Mouse (Mus musculus) midbrain, embryonic 16.5 days (tissue): ENCODE results near the gene Eya2. TPM values are rescaled to one million over a fixed set of nuclear protein-coding genes. Genes with fewer than 3 reads are reported as not detected.

ENCODE experiments used
- ATAC-seq: fragments of 200-750 bp; cut with Nextera tagmentation; 2 replicates; pipeline ENCODE4 v1.8.0; 2017; ENCODE audit warnings: moderate TSS enrichment
- H3K27ac ChIP-seq: fragments of 300-500 bp; sonication (generic); 2 replicates; pipeline ENCODE4 v1.5.1; 2014; ENCODE audit warnings: mild to moderate bottlenecking, low read length, mixed read lengths
- H3K27me3 ChIP-seq: fragments of 300-500 bp; sonication (generic); 2 replicates; pipeline ENCODE4 v1.6.1; 2014; ENCODE audit warnings: low read depth, low read length, mixed read lengths; ENCODE audit not compliant: control insufficient read depth, insufficient read depth
- H3K36me3 ChIP-seq: fragments of 300-500 bp; sonication (generic); 2 replicates; pipeline ENCODE4 v1.6.1; 2014; ENCODE audit warnings: mild to moderate bottlenecking, low read length, moderate library complexity, mixed read lengths; ENCODE audit not compliant: control insufficient read depth, insufficient read depth
- H3K4me1 ChIP-seq: fragments of 300-500 bp; sonication (generic); 2 replicates; pipeline ENCODE4 v1.6.1; 2014; ENCODE audit warnings: mild to moderate bottlenecking, low read length, mixed read lengths; ENCODE audit not compliant: control insufficient read depth, insufficient read depth
- H3K4me2 ChIP-seq: fragments of 300-500 bp; sonication (generic); 2 replicates; pipeline ENCODE4 v1.6.1; 2014; ENCODE audit warnings: mild to moderate bottlenecking, low read length, mixed read lengths
- H3K4me3 ChIP-seq: fragments of 300-500 bp; sonication (generic); 2 replicates; pipeline ENCODE4 v1.5.1; 2014; ENCODE audit warnings: low read depth, mild to moderate bottlenecking, low read length, moderate library complexity, mixed read lengths
- H3K9ac ChIP-seq: fragments of 300-500 bp; sonication (generic); 2 replicates; pipeline ENCODE4 v1.6.1; 2014; ENCODE audit warnings: low read depth, low read length, mixed read lengths
- H3K9me3 ChIP-seq: fragments of 300-500 bp; sonication (generic); replicated peaks from 2 replicates; pipeline ENCODE4 v1.6.1; 2014; ENCODE audit warnings: mild to moderate bottlenecking, low read length, mixed read lengths; ENCODE audit not compliant: control insufficient read depth, poor library complexity, severe bottlenecking
- WGBS: fragments of 180-500 bp; shearing (Covaris S2); extraction: QIAGEN DNeasy Blood & Tissue Kit; methylation state at CpG from one replicate; pipeline ENCODE4 v1.1.7; 2014; 5-methylcytosine and 5-hydroxymethylcytosine counted together
- polyA plus RNA-seq: library from polyadenylated mRNA; unstranded; fragments of >200 nt; fragmentation: Nextera tagmentation; extraction: Ambion mirVana; gene quantifications from 2 replicates; pipeline ENCODE4 v1.2.1, GENCODE M21; 2015

Gene Eya2
- polyA plus RNA-seq, 1 experiment from 2014 or later, result 3.6 TPM

DNA sequence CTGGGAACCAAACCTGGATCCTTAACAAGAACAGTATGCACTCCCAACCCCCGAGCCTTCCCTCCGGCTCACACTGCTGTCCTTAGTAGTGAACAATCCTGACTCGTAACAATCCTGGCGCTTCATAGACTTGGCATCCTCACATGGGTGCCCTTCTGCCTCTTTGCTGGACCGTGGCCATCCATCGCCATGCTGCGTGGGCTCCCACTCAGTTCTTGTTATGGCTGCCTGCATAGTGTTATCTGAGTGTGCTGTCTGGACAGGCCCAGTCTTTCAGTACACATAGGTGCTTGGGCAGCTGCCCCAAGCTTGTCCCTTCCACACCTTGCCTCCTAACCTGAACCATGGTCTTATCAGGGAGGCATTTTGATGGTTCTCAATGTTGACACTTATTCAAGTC is 68.4 kb downstream of the Eya2 start:
- Histone ChIP-seq H3K27me3 (no peaks in the 10 kb centered on the region), H3K4me1 (no peaks in the 10 kb centered on the region), H3K4me3 (no peak overlapping the region), H3K9me3 (no peaks in the 10 kb centered on the region), H3K27ac (no peak overlapping the region), H3K9ac (no peak overlapping the region), H3K4me2 (no peak overlapping the region), H3K36me3 (no peaks in the 10 kb centered on the region)
- WGBS, result 88% methylated on average over 7 of the region's 7 CpGs
- ATAC-seq, result no peak

DNA sequence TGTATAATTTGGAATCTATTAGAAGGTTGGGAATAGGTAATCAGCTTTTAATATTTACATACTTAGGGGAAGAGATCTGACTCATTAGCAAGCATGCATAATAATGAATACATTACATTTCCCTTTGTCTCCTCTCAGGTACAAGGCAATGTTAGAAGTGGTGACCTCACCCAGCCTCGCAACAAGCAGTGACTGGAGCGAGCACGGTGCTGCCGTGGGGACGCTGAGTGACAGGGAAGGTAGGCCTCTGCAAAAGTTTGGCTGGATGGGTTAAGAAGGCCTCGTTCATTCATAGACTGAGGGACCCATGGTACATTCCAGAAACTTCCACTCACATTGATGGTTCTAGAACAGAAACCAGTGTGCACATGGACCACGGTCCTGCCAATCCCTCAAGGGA is 69.8 kb downstream of the Eya2 start:
- no peak for ATAC-seq

DNA sequence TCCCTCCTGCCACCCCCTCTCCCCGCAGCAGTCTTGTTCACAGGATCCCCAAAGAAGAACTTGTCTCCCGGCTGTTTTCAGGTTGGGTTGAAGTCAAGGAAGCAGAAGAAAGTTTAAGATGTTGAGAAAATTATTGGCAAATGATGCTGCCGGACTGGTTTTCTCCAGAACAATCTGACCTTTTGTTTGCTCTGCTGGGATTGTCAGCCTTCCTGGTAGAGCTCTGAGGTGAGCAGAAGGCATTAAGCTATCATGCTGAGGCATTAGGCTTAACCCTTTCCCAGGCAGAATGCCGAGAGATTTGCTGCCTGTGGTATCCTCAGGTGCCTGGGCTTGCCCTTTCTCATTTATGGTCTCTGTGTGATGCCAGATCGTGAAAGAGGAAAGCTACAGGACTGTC is 70.3 kb downstream of the Eya2 start:
- Histone ChIP-seq H3K4me2 (no peak overlapping the region), H3K27ac (no peak overlapping the region), H3K4me1 (no peaks in the 10 kb centered on the region), H3K27me3 (no peaks in the 10 kb centered on the region), H3K9me3 (no peaks in the 10 kb centered on the region), H3K4me3 (no peak overlapping the region), H3K9ac (no peak overlapping the region), H3K36me3 (no peaks in the 10 kb centered on the region)
- 40% methylated on average over 5 of the region's 5 CpGs for WGBS
- ATAC-seq, result no peak

More for the DNA sequence above, 69.8 kb downstream of the Eya2 start:
- H3K9ac ChIP-seq, result no peak overlapping the region
- no peaks in the 10 kb centered on the region for H3K4me1 ChIP-seq
- no peaks in the 10 kb centered on the region for H3K27me3 ChIP-seq
- no peaks in the 10 kb centered on the region for H3K9me3 ChIP-seq
- no peak overlapping the region for H3K4me3 ChIP-seq
- H3K4me2 ChIP-seq, result no peak overlapping the region
- no peak overlapping the region for H3K27ac ChIP-seq
- WGBS, result 83% methylated on average over 7 of the region's 7 CpGs
- no peaks in the 10 kb centered on the region for H3K36me3 ChIP-seq

DNA sequence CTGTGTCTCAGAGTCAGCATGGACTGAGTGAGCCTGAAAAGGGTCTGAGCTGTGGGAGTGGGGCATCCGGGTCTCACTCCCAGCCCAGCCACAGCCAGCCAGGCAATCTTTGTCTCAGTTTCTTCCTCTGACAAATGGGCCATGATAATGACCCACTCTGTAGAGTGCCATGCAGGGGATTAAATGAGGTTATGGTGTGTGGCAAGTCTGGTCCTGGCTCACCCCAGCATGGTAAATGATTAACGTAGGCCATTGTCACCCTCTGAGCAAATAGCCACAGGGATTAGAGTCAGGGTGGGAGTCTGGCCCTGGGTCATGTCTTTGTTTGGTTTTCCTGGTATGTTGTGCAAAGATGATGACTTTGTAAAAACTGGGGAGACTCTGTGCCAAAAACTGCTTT is 72.3 kb downstream of the Eya2 start:
- Histone ChIP-seq H3K4me1 (no peaks in the 10 kb centered on the region), H3K27me3 (no peaks in the 10 kb centered on the region), H3K9me3 (no peaks in the 10 kb centered on the region), H3K9ac (no peak overlapping the region), H3K27ac (no peak overlapping the region), H3K4me3 (no peak overlapping the region), H3K4me2 (no peak overlapping the region), H3K36me3 (no peaks in the 10 kb centered on the region)
- ATAC-seq, result no peak
- WGBS, result 75% methylated on average over 2 of the region's 2 CpGs

DNA sequence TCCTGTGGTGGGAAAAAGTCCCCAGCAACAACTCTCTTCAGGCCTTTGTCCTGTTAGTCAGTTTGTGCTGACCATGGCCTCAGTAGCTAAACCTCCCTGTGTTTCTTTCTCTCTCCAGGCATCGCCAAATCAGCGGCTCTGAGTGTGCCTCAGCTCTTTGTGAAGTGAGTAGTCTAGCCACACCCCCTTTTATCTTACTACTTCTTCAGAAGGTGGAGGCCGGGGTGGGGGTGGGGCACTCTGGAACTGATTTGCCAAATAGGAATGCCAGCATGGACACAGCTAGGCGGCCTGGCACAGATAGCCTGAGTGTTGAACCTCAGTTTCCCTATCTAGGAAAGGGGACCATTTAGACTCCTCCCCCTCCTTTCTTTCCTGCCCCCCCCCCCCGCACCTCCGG is 87.9 kb downstream of the Eya2 start:
- no peak overlapping the region for H3K9ac ChIP-seq
- H3K4me1 ChIP-seq, result no peaks in the 10 kb centered on the region
- 38% methylated on average over 6 of the region's 6 CpGs for WGBS
- H3K27me3 ChIP-seq, result no peaks in the 10 kb centered on the region
- H3K27ac ChIP-seq, result no peak overlapping the region
- no peak for ATAC-seq
- H3K4me3 ChIP-seq, result no peak overlapping the region
- no peak overlapping the region for H3K4me2 ChIP-seq
- no peaks in the 10 kb centered on the region for H3K36me3 ChIP-seq
- no peaks in the 10 kb centered on the region for H3K9me3 ChIP-seq

DNA sequence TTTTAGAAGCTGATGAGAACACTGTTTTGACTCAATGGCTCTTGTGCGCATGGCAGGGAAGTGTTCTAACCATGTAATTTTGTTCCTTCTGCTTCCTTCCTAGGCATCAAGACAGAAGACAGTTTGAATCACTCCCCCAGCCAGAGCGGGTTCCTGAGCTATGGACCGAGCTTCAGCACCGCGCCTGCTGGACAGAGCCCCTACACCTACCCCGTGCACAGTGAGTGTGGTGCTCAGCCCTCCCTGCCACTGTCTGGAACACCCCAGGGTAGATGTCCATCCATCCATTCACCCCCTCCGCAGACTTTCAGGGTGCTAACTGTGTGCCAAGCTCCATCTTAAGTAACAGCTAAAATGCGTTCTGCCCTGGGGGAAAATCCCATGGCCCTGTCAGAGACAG is 92.7 kb downstream of the Eya2 start:
- H3K27ac ChIP-seq, result no peak overlapping the region
- no peak for ATAC-seq
- H3K9ac ChIP-seq, result no peak overlapping the region
- 33% methylated on average over 8 of the region's 8 CpGs for WGBS
- no peaks in the 10 kb centered on the region for H3K36me3 ChIP-seq
- no peaks in the 10 kb centered on the region for H3K9me3 ChIP-seq
- no peaks in the 10 kb centered on the region for H3K4me1 ChIP-seq
- H3K4me2 ChIP-seq, result no peak overlapping the region
- H3K4me3 ChIP-seq, result no peak overlapping the region
- no peaks in the 10 kb centered on the region for H3K27me3 ChIP-seq

DNA sequence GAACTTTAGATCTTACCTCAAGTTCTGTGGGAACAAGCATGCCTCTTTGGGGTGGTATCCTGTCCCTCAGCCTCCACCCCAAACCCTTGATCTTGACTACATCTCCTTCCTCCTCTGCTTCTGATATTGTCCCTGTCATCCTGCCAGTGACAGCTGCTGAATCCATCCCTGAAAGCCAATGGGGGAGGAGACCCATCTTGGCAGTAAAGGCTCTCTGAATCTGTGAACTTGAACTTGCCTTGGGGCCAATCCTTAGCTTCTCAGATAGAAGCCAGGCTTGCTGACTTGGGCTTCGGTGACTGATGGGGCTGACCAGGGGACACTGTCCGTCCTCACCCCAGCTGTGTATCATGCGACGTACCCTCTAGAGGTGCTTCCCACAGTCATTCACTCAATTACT is 94.1 kb downstream of the Eya2 start:
- 93% methylated on average over 4 of the region's 4 CpGs for WGBS
- no peak overlapping the region for H3K4me2 ChIP-seq

DNA sequence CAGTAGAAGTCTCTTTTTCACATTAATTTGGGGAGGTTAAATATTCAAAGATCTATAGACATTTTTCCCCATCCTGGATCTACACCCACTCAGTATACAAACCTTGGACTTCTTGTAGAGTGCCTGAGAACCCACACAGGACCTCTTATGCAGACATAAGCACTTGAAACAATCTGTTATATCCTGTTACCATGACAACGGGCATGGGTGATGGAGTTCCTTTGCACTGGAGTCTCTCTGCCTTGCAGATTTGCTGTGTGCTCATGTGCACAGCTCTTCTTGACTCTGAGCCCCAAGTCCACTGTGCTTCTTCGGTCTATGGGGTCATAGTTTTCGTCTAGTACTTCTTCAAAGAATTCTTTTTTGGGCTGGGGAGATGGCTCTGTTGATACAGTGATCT is 96.2 kb downstream of the Eya2 start:
- no peaks in the 10 kb centered on the region for H3K36me3 ChIP-seq
- H3K9ac ChIP-seq, result no peak overlapping the region
- ATAC-seq, result no peak
- no peak overlapping the region for H3K27ac ChIP-seq
- no peaks in the 10 kb centered on the region for H3K9me3 ChIP-seq
- no peaks in the 10 kb centered on the region for H3K4me1 ChIP-seq
- no peak overlapping the region for H3K4me3 ChIP-seq
- 82% methylated on average over 3 of the region's 3 CpGs for WGBS
- H3K27me3 ChIP-seq, result no peaks in the 10 kb centered on the region
- no peak overlapping the region for H3K4me2 ChIP-seq

More for the DNA sequence above, 94.1 kb downstream of the Eya2 start:
- Histone ChIP-seq H3K27me3 (no peaks in the 10 kb centered on the region), H3K4me1 (no peaks in the 10 kb centered on the region), H3K9ac (no peak overlapping the region), H3K27ac (no peak overlapping the region), H3K9me3 (no peaks in the 10 kb centered on the region), H3K4me3 (no peak overlapping the region), H3K36me3 (no peaks in the 10 kb centered on the region)
- no peak for ATAC-seq

DNA sequence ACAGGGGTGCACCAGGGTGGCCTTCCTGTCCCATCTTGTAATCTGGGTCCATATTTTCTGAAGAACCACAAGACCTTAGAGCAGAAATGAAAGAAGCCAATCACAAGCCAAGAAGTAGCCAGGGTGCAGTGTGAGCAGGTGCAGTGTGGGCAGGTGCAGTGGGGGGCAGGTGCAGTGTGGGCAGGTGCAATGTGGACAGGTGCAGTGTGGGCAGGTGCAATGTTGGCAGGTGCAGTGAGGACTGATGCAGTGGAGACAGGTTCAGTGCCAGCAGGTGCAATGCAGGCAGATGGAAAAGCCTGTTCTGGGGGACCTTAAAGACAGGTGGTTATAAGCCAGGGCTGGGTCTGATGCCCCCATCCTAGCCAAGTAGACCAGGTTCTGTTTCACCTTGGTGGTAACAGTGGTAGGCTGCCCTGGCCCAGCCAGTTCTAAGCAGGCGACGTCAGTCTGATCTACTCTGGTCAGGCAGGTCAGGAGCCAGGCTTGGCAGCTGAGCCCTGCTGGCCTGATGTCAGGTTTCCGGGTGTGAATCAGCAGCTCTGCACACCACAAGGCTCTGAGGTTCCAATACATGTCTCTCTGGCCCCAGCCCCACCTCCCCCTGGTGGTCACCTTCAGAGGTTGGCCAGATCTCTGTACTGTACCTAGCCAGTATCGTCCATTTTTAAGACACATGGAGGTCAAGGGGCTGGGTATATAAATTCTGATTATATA is 98.3 kb downstream of the Eya2 start:
- ATAC-seq, result no peak
- H3K9ac ChIP-seq, result no peak overlapping the region
- 78% methylated on average over 4 of the region's 4 CpGs for WGBS

More for the DNA sequence above, 98.3 kb downstream of the Eya2 start:
- H3K4me3 ChIP-seq, result no peak overlapping the region
- H3K27ac ChIP-seq, result no peak overlapping the region
- no peaks in the 10 kb centered on the region for H3K36me3 ChIP-seq
- H3K4me1 ChIP-seq, result no peaks in the 10 kb centered on the region
- no peaks in the 10 kb centered on the region for H3K9me3 ChIP-seq
- no peaks in the 10 kb centered on the region for H3K27me3 ChIP-seq
- H3K4me2 ChIP-seq, result no peak overlapping the region
